Mouse (Mus musculus) lung, adult 2 months (tissue): ENCODE measurements at regions not wholly inside any gene's neighbourhood (a gene's known extent, or its start where the extent isn't known, plus 50 kb on each side); places are given as distances from the start of the nearest gene placed in this dataset.

Source experiments
- CTCF ChIP-seq: fragments of 200-500 bp; IDR thresholded peaks from 2 replicates; pipeline ENCODE4 v1.5.1; 2011; ENCODE audit warnings: mild to moderate bottlenecking, low read length, control low read depth; ENCODE audit not compliant: insufficient read depth
- POLR2A ChIP-seq: fragments of 200-500 bp; IDR thresholded peaks from 2 replicates; pipeline ENCODE4 v1.6.1; 2011; ENCODE audit warnings: low read depth, mild to moderate bottlenecking, control low read depth, low read length, borderline replicate concordance; ENCODE audit errors: extremely low read depth

DNA sequence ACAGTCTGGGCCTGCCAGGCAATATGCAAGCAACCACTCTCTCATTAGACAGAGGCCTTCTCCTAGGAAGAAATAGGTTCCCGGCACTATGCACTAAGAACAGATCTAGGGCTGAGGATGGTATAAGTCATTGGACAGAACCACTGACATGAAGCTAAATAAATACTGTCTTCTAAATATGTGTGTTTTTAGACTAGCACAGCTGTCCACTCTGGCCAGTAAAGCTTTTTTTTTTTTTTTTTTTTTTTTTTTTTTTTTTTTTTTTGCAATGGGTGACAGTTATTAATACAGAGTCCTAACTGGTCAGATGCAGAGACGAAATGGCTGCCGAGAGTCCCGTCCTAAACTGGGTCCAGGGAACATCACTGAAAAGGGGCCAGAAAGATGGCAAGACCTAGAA is 218.9 kb downstream of the Srbd1 start:
- no peak for TF ChIP-seq CTCF
- TF ChIP-seq POLR2A = no peak
